Mouse (Mus musculus) G1E (cell line): ENCODE results near the gene Brwd1.

Experiments
- CTCF ChIP-seq: IDR thresholded peaks from 2 replicates; pipeline ENCODE4 v1.5.1; 2012; ENCODE audit warnings: low read depth, low read length, inconsistent platforms, mixed read lengths
- GATA1 ChIP-seq: IDR thresholded peaks from 2 replicates; pipeline ENCODE4 v1.6.1; 2012; ENCODE audit warnings: borderline replicate concordance, low read length, inconsistent platforms, mixed read lengths
- POLR2AphosphoS5 ChIP-seq: IDR thresholded peaks from 2 replicates; pipeline ENCODE4 v1.6.1; 2012; ENCODE audit warnings: low read depth, low read length, inconsistent platforms; ENCODE audit not compliant: insufficient replicate concordance
- TAL1 ChIP-seq: conservative IDR thresholded peaks from 2 replicates; pipeline ENCODE4 v1.6.1; 2012; ENCODE audit warnings: low read depth, low read length, inconsistent platforms, mixed read lengths

- TF ChIP-seq TAL1 (no peak), CTCF (no peak), GATA1 (no peak), POLR2AphosphoS5 (no peak)
Measured at GRCm38 (mm10) chr16:95984911-95985310, 97.4 kb downstream of the Brwd1 start.
